Mouse (Mus musculus) limb, embryonic 14.5 days (tissue): ENCODE data around the gene Tmem229b. TPM values are rescaled to one million over a fixed set of nuclear protein-coding genes. Genes with fewer than 3 reads are reported as not detected.

Experiments used
- ATAC-seq: fragments of 200-750 bp; cut with Nextera tagmentation; 2 replicates; pipeline ENCODE4 v1.8.0; 2017; ENCODE audit warnings: low read depth, moderate number of reproducible peaks, moderate TSS enrichment; ENCODE audit not compliant: low FRiP score
- DNase-seq: peaks from one replicate; pipeline ENCODE4 v3.0.0-alpha.2; 2015; ENCODE audit warnings: low spot score
- H3K27ac ChIP-seq: fragments of 300-500 bp; sonication (generic); replicated peaks from 2 replicates; pipeline ENCODE4 v1.5.1; 2014; ENCODE audit warnings: low read depth, mild to moderate bottlenecking, low read length, moderate library complexity, mixed read lengths
- H3K27me3 ChIP-seq: fragments of 300-500 bp; sonication (generic); 2 replicates; pipeline ENCODE4 v1.6.1; 2014; ENCODE audit warnings: low read length, mixed read lengths; ENCODE audit not compliant: control insufficient read depth, insufficient read depth
- H3K36me3 ChIP-seq: fragments of 300-500 bp; sonication (generic); 2 replicates; pipeline ENCODE4 v1.6.1; 2014; ENCODE audit warnings: mild to moderate bottlenecking, low read length, moderate library complexity, mixed read lengths; ENCODE audit not compliant: control insufficient read depth, insufficient read depth
- H3K4me1 ChIP-seq: fragments of 300-500 bp; sonication (generic); 2 replicates; pipeline ENCODE4 v1.6.1; 2014; ENCODE audit warnings: antibody characterized with exemption, low read length, mixed read lengths; ENCODE audit not compliant: control insufficient read depth, insufficient read depth
- H3K4me2 ChIP-seq: fragments of 300-500 bp; sonication (generic); replicated peaks from 2 replicates; pipeline ENCODE4 v1.6.1; 2014; ENCODE audit warnings: low read depth, mild to moderate bottlenecking, low read length, moderate library complexity; ENCODE audit not compliant: severe bottlenecking
- H3K4me3 ChIP-seq: fragments of 300-500 bp; sonication (generic); replicated peaks from 2 replicates; pipeline ENCODE4 v1.5.1; 2014; ENCODE audit warnings: low read length
- H3K9ac ChIP-seq: fragments of 300-500 bp; sonication (generic); 2 replicates; pipeline ENCODE4 v1.6.1; 2014; ENCODE audit warnings: mild to moderate bottlenecking, low read depth, low read length, moderate library complexity; ENCODE audit not compliant: severe bottlenecking
- H3K9me3 ChIP-seq: fragments of 300-500 bp; sonication (generic); 2 replicates; pipeline ENCODE4 v1.6.1; 2016; ENCODE audit warnings: low read length; ENCODE audit not compliant: control insufficient read depth
- POLR2A ChIP-seq: fragments of 200-500 bp; IDR thresholded peaks from 2 replicates; pipeline ENCODE4 v1.8.0; 2012; ENCODE audit warnings: inconsistent platforms, mild to moderate bottlenecking, moderate library complexity, borderline replicate concordance; ENCODE audit not compliant: insufficient read depth, insufficient read length; ENCODE audit errors: extremely low read depth
- WGBS: fragments of 180-500 bp; shearing (Covaris S2); extraction: QIAGEN DNeasy Blood & Tissue Kit; methylation state at CpG from one replicate; pipeline ENCODE4 v1.1.7; 2014; 5-methylcytosine and 5-hydroxymethylcytosine counted together
- polyA plus RNA-seq, 2 experiments: library from polyadenylated mRNA; depleted of rRNA in 1 of 2; stranded (reverse) in 1 of 2; unstranded in 1 of 2; fragments of >200 nt; fragmentation: Nextera tagmentation in 1 of 2; extraction: Ambion mirVana in 1 of 2; gene quantifications; 2 replicates each; pipeline versions ENCODE4 v1.2.1 to v1.2.3; 2012 to 2014

The Tmem229b gene
- polyA plus RNA-seq, 2 experiments = 7.3 to 7.4 TPM

DNA sequence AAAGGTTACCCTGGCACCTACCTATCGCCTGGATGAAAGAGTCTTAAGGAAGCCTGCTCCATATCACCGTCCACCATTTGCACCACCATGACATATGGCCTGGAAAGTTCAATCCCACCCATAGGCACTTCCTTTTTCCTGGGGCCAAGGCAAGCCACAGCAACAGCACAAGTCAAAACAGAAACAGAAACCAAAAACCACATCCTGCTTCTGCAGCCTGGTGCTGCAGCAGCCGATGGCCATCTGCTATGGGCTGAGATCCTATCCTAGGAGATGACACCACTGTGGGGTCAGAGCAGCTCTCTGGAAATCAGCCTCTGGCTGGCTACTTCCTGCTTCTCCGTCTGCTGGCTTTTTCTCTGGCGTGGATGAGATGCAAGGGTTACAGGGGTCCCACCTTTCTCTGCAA, 26.7 kb downstream of the Tmem229b start:
- ATAC-seq = no peak
- H3K4me2 ChIP-seq = no peak overlapping the region
- no peak for TF ChIP-seq POLR2A
- no peaks in the 10 kb centered on the region for H3K9me3 ChIP-seq
- H3K27ac ChIP-seq = no peak overlapping the region
- H3K4me1 ChIP-seq = no peaks in the 10 kb centered on the region
- H3K9ac ChIP-seq = no peak overlapping the region
- 65% methylated on average over 5 of the region's 5 CpGs for WGBS
- no peaks in the 10 kb centered on the region for H3K36me3 ChIP-seq
- H3K4me3 ChIP-seq = no peak overlapping the region
- no peak for DNase-seq
- no peaks in the 10 kb centered on the region for H3K27me3 ChIP-seq

DNA sequence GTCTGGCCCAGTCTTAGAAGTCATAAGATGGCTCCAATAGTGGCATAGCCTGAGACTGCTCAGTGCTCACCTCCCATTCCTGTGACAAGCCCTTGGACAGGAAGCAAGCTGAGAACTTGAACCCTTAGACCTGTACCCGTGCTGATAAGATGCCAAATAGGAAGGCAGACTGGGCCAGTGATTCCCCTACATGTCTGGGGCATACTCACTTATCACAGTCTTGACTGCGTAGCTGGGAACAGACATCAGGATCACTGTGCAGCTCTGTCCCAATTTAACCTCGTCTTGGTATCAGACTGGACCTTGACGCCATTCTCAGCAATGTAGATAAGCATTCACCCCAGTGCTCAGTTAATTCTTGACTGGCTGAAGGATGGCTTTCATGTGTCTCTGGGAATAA, 29.9 kb downstream of the Tmem229b start:
- no peak for DNase-seq
- 79% methylated on average over 4 of the region's 4 CpGs for WGBS

DNA sequence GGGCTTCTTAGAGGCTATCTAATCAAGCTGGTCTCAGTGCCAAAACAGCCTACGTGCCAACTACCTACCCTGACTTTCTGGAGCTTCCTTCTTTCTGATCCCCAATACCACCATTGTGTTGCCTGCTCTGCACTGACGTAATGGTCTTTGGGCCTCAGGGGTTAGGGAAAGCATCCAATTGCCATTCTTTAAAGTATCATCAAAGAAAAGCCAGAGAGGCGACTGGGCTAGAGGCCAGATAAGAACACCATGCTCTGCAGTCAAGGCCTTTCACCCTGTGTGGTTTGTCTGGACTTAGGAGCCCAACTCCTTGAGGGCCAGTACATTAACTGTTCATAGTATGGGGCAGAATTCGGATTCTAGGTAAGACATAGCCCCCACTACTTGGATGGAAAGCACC, 30.3 kb downstream of the Tmem229b start:
- ATAC-seq (no peak), DNase-seq (no peak)
- 66% methylated on average over 4 of the region's 4 CpGs for WGBS
- no peak overlapping the region for H3K4me2 ChIP-seq
- no peaks in the 10 kb centered on the region for H3K9me3 ChIP-seq
- no peak for TF ChIP-seq POLR2A
- H3K9ac ChIP-seq = no peak overlapping the region
- no peaks in the 10 kb centered on the region for H3K36me3 ChIP-seq
- no peak overlapping the region for H3K27ac ChIP-seq
- H3K4me3 ChIP-seq = no peak overlapping the region
- H3K4me1 ChIP-seq = no peaks in the 10 kb centered on the region
- H3K27me3 ChIP-seq = no peaks in the 10 kb centered on the region

More for the DNA sequence above, 29.9 kb downstream of the Tmem229b start:
- no peaks in the 10 kb centered on the region for H3K9me3 ChIP-seq
- no peaks in the 10 kb centered on the region for H3K4me1 ChIP-seq
- H3K27ac ChIP-seq = no peak overlapping the region
- no peak overlapping the region for H3K9ac ChIP-seq
- no peak overlapping the region for H3K4me2 ChIP-seq
- no peak overlapping the region for H3K4me3 ChIP-seq
- no peaks in the 10 kb centered on the region for H3K27me3 ChIP-seq
- TF ChIP-seq POLR2A = no peak
- H3K36me3 ChIP-seq = no peaks in the 10 kb centered on the region
- ATAC-seq = no peak

DNA sequence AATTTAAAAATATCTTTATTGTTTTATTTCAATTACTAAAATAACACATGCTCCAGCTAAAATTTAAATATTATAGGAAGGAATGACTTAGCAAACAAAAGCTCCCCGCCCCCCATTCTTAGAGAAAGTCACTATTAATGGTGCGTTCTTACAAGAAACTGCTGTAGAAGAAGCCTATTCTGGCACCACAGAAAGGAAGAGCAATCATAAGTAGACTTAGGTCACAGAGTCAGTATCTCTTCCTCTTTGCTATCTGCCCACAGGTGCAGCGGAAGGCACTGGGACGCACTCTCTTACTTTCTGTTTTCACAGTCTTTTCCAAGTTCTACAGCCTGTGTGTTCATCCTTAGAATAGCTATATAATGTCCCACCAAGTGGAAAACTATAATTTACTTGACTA, 31.6 kb downstream of the Tmem229b start:
- H3K9me3 ChIP-seq = no peaks in the 10 kb centered on the region

DNA sequence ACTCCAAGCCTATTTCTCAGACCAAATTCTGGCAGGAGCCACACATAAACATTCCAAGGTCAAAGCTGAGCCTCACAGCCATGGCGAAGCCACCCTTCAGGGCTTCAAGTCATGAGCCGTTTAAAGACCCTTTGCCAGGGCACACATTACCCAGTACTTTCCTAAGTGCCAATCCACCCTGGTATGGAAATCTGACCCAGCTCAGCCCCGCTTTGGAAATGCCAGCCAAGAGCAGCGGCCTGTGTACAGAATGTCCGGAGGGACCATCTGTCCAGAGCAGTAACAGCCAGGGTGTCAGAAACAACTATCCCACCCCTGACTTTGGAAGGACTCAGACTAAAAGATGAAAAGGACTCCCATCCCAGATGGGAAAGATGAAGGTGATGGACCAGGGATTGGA, 32.7 kb downstream of the Tmem229b start:
- no peak for TF ChIP-seq POLR2A
- ATAC-seq = no peak
- Histone ChIP-seq H3K27ac (no peak overlapping the region), H3K9me3 (no peaks in the 10 kb centered on the region), H3K9ac (no peak overlapping the region), H3K4me1 (no peaks in the 10 kb centered on the region), H3K36me3 (no peaks in the 10 kb centered on the region), H3K4me3 (no peak overlapping the region), H3K27me3 (no peaks in the 10 kb centered on the region), H3K4me2 (no peak overlapping the region)
- no peak for DNase-seq
- WGBS = 91% methylated on average over 5 of the region's 5 CpGs

More for the DNA sequence above, 31.6 kb downstream of the Tmem229b start:
- DNase-seq = no peak
- Histone ChIP-seq H3K36me3 (no peaks in the 10 kb centered on the region), H3K4me2 (no peak overlapping the region), H3K27ac (no peak overlapping the region), H3K27me3 (no peaks in the 10 kb centered on the region), H3K9ac (no peak overlapping the region), H3K4me1 (no peaks in the 10 kb centered on the region), H3K4me3 (no peak overlapping the region)
- TF ChIP-seq POLR2A = no peak
- no peak for ATAC-seq
- WGBS = 94% methylated on average over 4 of the region's 4 CpGs

DNA sequence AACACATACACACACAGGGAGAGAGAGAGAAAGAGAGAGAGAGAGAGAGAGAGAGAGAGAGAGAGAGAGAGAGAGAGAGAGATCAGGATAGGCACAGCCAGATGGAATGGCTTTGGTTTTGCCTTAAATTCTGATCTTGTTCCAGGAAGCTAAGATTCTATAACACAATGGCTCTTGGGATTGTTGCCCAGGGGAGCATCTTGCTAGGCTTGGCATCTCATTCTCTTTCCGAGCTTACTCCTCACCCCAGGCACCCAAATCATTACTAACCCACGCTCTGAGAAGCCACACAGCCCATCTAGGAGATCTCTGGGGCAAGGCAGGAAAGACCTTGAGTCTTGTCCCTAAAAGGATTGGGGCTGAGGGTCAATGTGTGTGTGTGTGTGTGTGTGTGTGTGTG, 33.6 kb downstream of the Tmem229b start:
- Histone ChIP-seq H3K27me3 (no peaks in the 10 kb centered on the region), H3K4me1 (no peaks in the 10 kb centered on the region), H3K4me3 (no peak overlapping the region), H3K27ac (no peak overlapping the region), H3K4me2 (no peak overlapping the region), H3K36me3 (no peaks in the 10 kb centered on the region), H3K9ac (no peak overlapping the region), H3K9me3 (no peaks in the 10 kb centered on the region)
- ATAC-seq (no peak), DNase-seq (no peak)
- TF ChIP-seq POLR2A = no peak
- 90% methylated on average over 2 of the region's 2 CpGs for WGBS
